Mouse (Mus musculus) liver, embryonic 16.5 days (tissue): ENCODE measurements around the gene Klf7. TPM values are rescaled to one million over a fixed set of nuclear protein-coding genes. Genes with fewer than 3 reads are reported as not detected.
A peak's percentile ranks its signal among the peaks of the same experiment; 100 is the strongest.

Experiments
- ATAC-seq: fragments of 200-750 bp; cut with Nextera tagmentation; 2 replicates; pipeline ENCODE4 v1.8.0; 2017; ENCODE audit warnings: low read depth, mild to moderate bottlenecking, moderate number of reproducible peaks, moderate library complexity
- H3K27ac ChIP-seq: fragments of 300-500 bp; sonication (generic); 2 replicates; pipeline ENCODE4 v1.5.1; 2014; ENCODE audit warnings: mild to moderate bottlenecking, low read length
- H3K27me3 ChIP-seq: fragments of 300-500 bp; sonication (generic); 2 replicates; pipeline ENCODE4 v1.6.1; 2014; ENCODE audit warnings: low read depth, low read length, mixed read lengths; ENCODE audit not compliant: control insufficient read depth, insufficient read depth
- H3K36me3 ChIP-seq: fragments of 300-500 bp; sonication (generic); 2 replicates; pipeline ENCODE4 v1.6.1; 2014; ENCODE audit warnings: mild to moderate bottlenecking; ENCODE audit not compliant: control insufficient read depth, insufficient read depth
- H3K4me1 ChIP-seq: fragments of 300-500 bp; sonication (generic); 2 replicates; pipeline ENCODE4 v1.6.1; 2014; ENCODE audit warnings: low read depth, low read length, mixed read lengths; ENCODE audit not compliant: control insufficient read depth
- H3K4me2 ChIP-seq: fragments of 300-500 bp; sonication (generic); 2 replicates; pipeline ENCODE4 v1.6.1; 2014; ENCODE audit warnings: low read depth, low read length, mixed read lengths
- H3K4me3 ChIP-seq: fragments of 300-500 bp; sonication (generic); 2 replicates; pipeline ENCODE4 v1.5.1; 2014; ENCODE audit warnings: low read depth, mild to moderate bottlenecking, low read length
- H3K9ac ChIP-seq: fragments of 300-500 bp; sonication (generic); 2 replicates; pipeline ENCODE4 v1.6.1; 2014; ENCODE audit warnings: low read depth, low read length
- H3K9me3 ChIP-seq: fragments of 300-500 bp; sonication (generic); replicated peaks from 2 replicates; pipeline ENCODE4 v1.6.1; 2016; ENCODE audit warnings: low read length; ENCODE audit not compliant: control insufficient read depth
- WGBS: fragments of 180-500 bp; shearing (Covaris S2); extraction: QIAGEN DNeasy Blood & Tissue Kit; methylation state at CpG from one replicate; pipeline ENCODE4 v1.1.7; 2014; ENCODE audit not compliant: insufficient replicate concordance; 5-methylcytosine and 5-hydroxymethylcytosine counted together
- polyA plus RNA-seq: library from polyadenylated mRNA; unstranded; fragments of >200 nt; fragmentation: Nextera tagmentation; extraction: Ambion mirVana; gene quantifications from 2 replicates; pipeline ENCODE4 v1.2.1, GENCODE M21; 2015

Gene Klf7
- polyA plus RNA-seq, 1 experiment from 2014 or later: 7.8 TPM

DNA sequence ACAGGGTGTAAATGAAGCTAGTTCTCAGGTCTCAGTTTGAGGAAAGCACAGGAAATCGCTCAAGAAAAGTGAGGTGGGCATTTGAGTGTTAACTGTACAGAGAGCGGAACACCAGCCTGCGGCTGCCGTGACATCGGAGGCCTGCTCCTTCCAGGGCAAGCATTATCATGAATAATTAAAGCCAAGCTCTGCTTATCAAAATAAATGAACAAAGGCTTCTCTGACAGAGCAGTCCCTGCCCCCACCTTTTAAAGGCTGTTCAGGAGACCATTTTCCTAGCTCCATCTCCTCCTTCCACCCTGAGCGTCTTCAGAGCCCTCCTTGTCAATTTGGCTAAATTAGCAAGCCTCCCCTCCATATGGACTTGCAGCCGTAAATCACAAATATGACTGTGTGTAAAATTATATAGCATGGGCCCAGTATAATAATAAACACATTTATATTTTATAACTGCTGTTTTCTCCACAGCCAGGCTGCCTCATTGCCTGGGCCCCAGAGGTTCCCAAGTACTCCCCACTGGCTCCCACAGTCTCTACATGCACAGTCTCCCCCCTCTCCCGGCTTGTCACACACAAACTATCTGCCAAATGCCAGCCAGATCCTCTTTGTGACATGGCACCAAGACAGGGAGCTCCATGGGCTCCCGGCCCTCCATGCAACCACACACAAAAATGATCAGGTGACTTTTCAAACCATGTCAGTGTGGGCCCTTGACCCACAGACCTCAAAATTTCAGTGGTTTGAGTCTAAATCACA lies 61.2 kb downstream of the Klf7 start:
- no peak overlapping the region for H3K4me2 ChIP-seq
- H3K27me3 ChIP-seq: no peaks in the 10 kb centered on the region
- peaks cover 4% of the 10 kb centered on the region; the same call in 1 of the 2 replicates for H3K4me1 ChIP-seq
- no peak overlapping the region for H3K9ac ChIP-seq
- 70% methylated on average over 9 of the region's 9 CpGs for WGBS
- no peaks in the 10 kb centered on the region; the same call in 1 of the 2 replicates for H3K36me3 ChIP-seq
- no peak overlapping the region for H3K4me3 ChIP-seq
- no peaks in the 10 kb centered on the region for H3K9me3 ChIP-seq
- H3K27ac ChIP-seq: no peak overlapping the region
- no peak for ATAC-seq

GRCm38 (mm10) chr1:64060116-64060515 lies 62.0 kb downstream of the Klf7 start:
- H3K27ac ChIP-seq: no peak overlapping the region
- no peak for ATAC-seq
- H3K27me3 ChIP-seq: no peaks in the 10 kb centered on the region
- no peak overlapping the region for H3K4me3 ChIP-seq
- no peak overlapping the region for H3K4me2 ChIP-seq
- no peaks in the 10 kb centered on the region; the same call in 1 of the 2 replicates for H3K36me3 ChIP-seq
- H3K4me1 ChIP-seq: peaks cover 6% of the 10 kb centered on the region; the same call in 1 of the 2 replicates
- H3K9ac ChIP-seq: no peak overlapping the region
- 71% methylated on average over 7 of the region's 7 CpGs for WGBS
- H3K9me3 ChIP-seq: no peaks in the 10 kb centered on the region

- Histone ChIP-seq H3K27ac (no peak overlapping the region; the same call in 1 of the 2 replicates), H3K36me3 (no peaks in the 10 kb centered on the region; the same call in 1 of the 2 replicates), H3K4me2 (no peak overlapping the region), H3K27me3 (no peaks in the 10 kb centered on the region), H3K9me3 (no peaks in the 10 kb centered on the region), H3K4me3 (no peak overlapping the region), H3K9ac (no peak overlapping the region), H3K4me1 (peaks cover 6% of the 10 kb centered on the region; the same call in 1 of the 2 replicates)
- WGBS: 48% methylated on average over 2 of the region's 2 CpGs
- peak; percentile 41; the same call in 1 of the 2 replicates for ATAC-seq
Measured at GRCm38 (mm10) chr1:64056541-64056940, 65.5 kb downstream of the Klf7 start.

GRCm38 (mm10) chr1:64055978-64056377 lies 66.1 kb downstream of the Klf7 start:
- peaks cover 6% of the 10 kb centered on the region; the same call in 1 of the 2 replicates for H3K4me1 ChIP-seq
- no peaks in the 10 kb centered on the region for H3K27me3 ChIP-seq
- 69% methylated on average over 4 of the region's 4 CpGs for WGBS
- ATAC-seq: no peak
- H3K4me3 ChIP-seq: no peak overlapping the region
- H3K36me3 ChIP-seq: no peaks in the 10 kb centered on the region; the same call in 1 of the 2 replicates
- H3K4me2 ChIP-seq: no peak overlapping the region
- H3K9me3 ChIP-seq: no peaks in the 10 kb centered on the region
- H3K27ac ChIP-seq: no peak overlapping the region
- no peak overlapping the region for H3K9ac ChIP-seq

GRCm38 (mm10) chr1:64055210-64055609 lies 66.9 kb downstream of the Klf7 start:
- no peak for ATAC-seq
- H3K4me3 ChIP-seq: no peak overlapping the region
- no peak overlapping the region for H3K27ac ChIP-seq
- H3K4me2 ChIP-seq: no peak overlapping the region
- H3K27me3 ChIP-seq: no peaks in the 10 kb centered on the region
- H3K4me1 ChIP-seq: peaks cover 6% of the 10 kb centered on the region; the same call in 1 of the 2 replicates
- H3K9ac ChIP-seq: no peak overlapping the region
- WGBS: 77% methylated on average over 4 of the region's 4 CpGs
- no peaks in the 10 kb centered on the region; the same call in 1 of the 2 replicates for H3K36me3 ChIP-seq
- no peaks in the 10 kb centered on the region for H3K9me3 ChIP-seq

GRCm38 (mm10) chr1:64052069-64052750 lies 69.9 kb downstream of the Klf7 start:
- H3K4me2 ChIP-seq: no peak overlapping the region
- no peaks in the 10 kb centered on the region for H3K27me3 ChIP-seq
- H3K9ac ChIP-seq: no peak overlapping the region
- H3K4me3 ChIP-seq: no peak overlapping the region
- no peak for ATAC-seq
- H3K27ac ChIP-seq: no peak overlapping the region; the same call in 1 of the 2 replicates
- H3K9me3 ChIP-seq: no peaks in the 10 kb centered on the region
- H3K4me1 ChIP-seq: peaks cover 6% of the 10 kb centered on the region; the same call in 1 of the 2 replicates
- WGBS: 35% methylated on average over 7 of the region's 7 CpGs
- no peaks in the 10 kb centered on the region for H3K36me3 ChIP-seq

DNA sequence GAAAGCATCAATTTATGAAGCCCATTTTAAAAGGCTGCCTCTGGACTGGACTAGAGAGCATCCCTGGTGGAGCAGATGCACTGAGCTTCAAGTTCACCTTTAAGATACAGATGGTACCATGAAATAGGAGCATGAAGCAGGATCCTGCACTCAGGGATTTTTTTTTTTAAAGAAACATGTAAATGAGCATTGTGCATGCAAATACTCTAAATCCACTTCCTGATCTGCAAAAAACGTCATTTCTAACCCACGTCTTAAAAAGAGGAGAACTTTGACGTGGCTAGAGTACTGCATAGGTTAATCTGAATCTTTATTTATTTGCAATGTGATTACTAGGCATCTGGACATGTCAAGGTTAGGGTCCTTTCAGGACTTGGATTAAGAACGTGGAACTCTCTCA lies 73.5 kb downstream of the Klf7 start:
- Histone ChIP-seq H3K27ac (no peak overlapping the region), H3K36me3 (no peaks in the 10 kb centered on the region), H3K9me3 (no peaks in the 10 kb centered on the region), H3K27me3 (no peaks in the 10 kb centered on the region), H3K9ac (no peak overlapping the region), H3K4me1 (peaks cover 3% of the 10 kb centered on the region), H3K4me2 (no peak overlapping the region), H3K4me3 (no peak overlapping the region)
- 46% methylated on average over 4 of the region's 4 CpGs for WGBS
- no peak for ATAC-seq

- Histone ChIP-seq H3K9me3 (no peaks in the 10 kb centered on the region), H3K4me3 (no peak overlapping the region), H3K27me3 (no peaks in the 10 kb centered on the region), H3K27ac (no peak overlapping the region), H3K4me2 (no peak overlapping the region), H3K9ac (no peak overlapping the region), H3K4me1 (peaks cover 3% of the 10 kb centered on the region), H3K36me3 (no peaks in the 10 kb centered on the region)
- no peak for ATAC-seq
Measured at GRCm38 (mm10) chr1:64046802-64047156, 75.3 kb downstream of the Klf7 start.
